In the genomic region with DNA sequence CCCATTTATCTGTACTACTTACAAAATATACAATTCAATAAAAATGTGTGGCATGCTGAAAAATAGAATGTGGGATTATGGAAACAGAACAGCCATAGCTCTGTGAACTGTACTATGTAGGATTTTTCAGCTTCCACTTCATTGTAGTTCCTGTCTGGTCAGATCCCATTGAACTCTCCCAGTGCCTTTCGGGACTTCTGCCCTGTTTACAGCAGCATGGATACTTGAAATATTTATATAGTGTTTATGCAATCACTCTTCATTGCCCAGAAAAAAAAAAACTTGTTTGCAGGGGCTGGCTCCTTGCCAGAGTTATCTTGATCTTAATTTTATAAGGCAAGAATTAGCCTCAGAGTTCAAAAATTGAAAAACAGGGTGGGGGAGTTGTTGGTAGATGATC, we compare ENCODE assay signal across 20 mouse cellular contexts. TPM values are rescaled to one million over a fixed set of nuclear protein-coding genes. Genes with fewer than 3 reads are reported as not detected.
"Had no signal": no experiment of that assay in that cellular context is flagged by ENCODE, and none has a peak within 500 bp of the region (broad histone marks: within the 10 kb centered on the region; RNA-seq: fewer than 3 reads in every experiment).

No protein-coding gene starts in this region.

- H3K4me2 ChIP-seq: limb, embryonic 13.5 days; midbrain, embryonic 11.5 days had no signal

- H3K4me1 ChIP-seq: limb, embryonic 10.5 days; limb, embryonic 13.5 days had no signal

- H3K9me3 ChIP-seq: limb, embryonic 10.5 days; limb, embryonic 13.5 days had no signal

- DNase-seq: kidney, adult 18-20 months; kidney, adult 9 months; kidney, postnatal 14 days; kidney, postnatal 4 days; liver; liver, postnatal 0 days; midbrain, embryonic 14.5 days; thymus, adult 2 months; thymus, postnatal 14 days; thymus, postnatal 4 days had no signal

- H3K9ac ChIP-seq: limb, embryonic 13.5 days; liver, embryonic 14.5 days; liver, postnatal 0 days had no signal

- ATAC-seq: hindbrain, postnatal 0 days; inflammation-experienced regulatory T-cells, adult 6 months; intestine, embryonic 16.5 days; liver, postnatal 0 days had no signal

- H3K36me3 ChIP-seq: limb, embryonic 10.5 days; limb, embryonic 13.5 days had no signal

- H3K4me3 ChIP-seq: limb, embryonic 10.5 days; limb, embryonic 13.5 days had no signal

- H3K27ac ChIP-seq: hindbrain, postnatal 0 days; limb, embryonic 10.5 days; limb, embryonic 13.5 days; liver, embryonic 14.5 days had no signal

RNA-seq across cellular contexts. Expression of a gene that starts 9.6 kb away (rescaled TPM):
- total RNA-seq: megakaryocyte progenitor cell, adult 5-6 weeks; megakaryocyte-erythroid progenitor cell, adult 5-6 weeks had no signal
- polyA plus RNA-seq: liver, postnatal 0 days; testis, adult 2 months had no signal
